Comparison of ENCODE assay signal across 7 mouse cellular contexts in genomic region chr13:50059054-50059453, GRCm38 (mm10).
A peak's percentile ranks its signal among the peaks of the same experiment; 100 is the strongest.
DNase-seq lines count a peak whose midpoint lies in the region; ATAC-seq and TF ChIP-seq lines count a peak whose summit lies in the region.
"Not testable (repeated sequence)": the region's sequence is repeated elsewhere in the genome, so short reads cannot be mapped to it uniquely, and the experiment has no call there.

No protein-coding gene starts in this region.

- H3K79me3 ChIP-seq in C2C12 (ENCODE audit: low read depth): not testable (repeated sequence)

- not testable (repeated sequence) for TF ChIP-seq EP300 in liver, postnatal 0 days (IDR thresholded peaks at IDR 0.05; ENCODE audit: low read depth)

- H3K27ac ChIP-seq in forebrain, embryonic 10.5 days; heart, embryonic 10.5 days; liver, adult 2 months (replicated peaks; ENCODE audit: insufficient read depth, low read depth, low read length); liver, postnatal 0 days (ENCODE audit: low read depth): not testable (repeated sequence)

- 87% methylated on average over 2 of the region's 2 CpGs for WGBS in forebrain, embryonic 10.5 days
- 80% methylated on average over 2 of the region's 2 CpGs for WGBS in heart, embryonic 10.5 days
- WGBS in liver, adult 2 months: 27% methylated on average over 2 of the region's 2 CpGs
- 58% methylated on average over 2 of the region's 2 CpGs for WGBS in liver, postnatal 0 days (ENCODE audit: insufficient replicate concordance)

- ATAC-seq in liver, postnatal 0 days: peak; percentile 54

- H3K27me3 ChIP-seq in C2C12 (ENCODE audit: control insufficient read depth, insufficient read depth, insufficient read length); forebrain, embryonic 10.5 days (ENCODE audit: poor library complexity, severe bottlenecking); heart, embryonic 10.5 days (ENCODE audit: insufficient read depth, poor library complexity, severe bottlenecking); liver, adult 2 months (ENCODE audit: control insufficient read depth, insufficient read depth, low read length); liver, postnatal 0 days (ENCODE audit: insufficient read depth, low read length); myocyte (ENCODE audit: control insufficient read depth, insufficient read depth, insufficient read length): not testable (repeated sequence)

- not testable (repeated sequence) for H3ac ChIP-seq in C2C12 (ENCODE audit: control insufficient read depth, insufficient read length, low read depth); myocyte (ENCODE audit: control insufficient read depth, insufficient read length)

- H3K4me3 ChIP-seq in C2C12 (ENCODE audit: insufficient read depth, poor library complexity, severe bottlenecking); forebrain, embryonic 10.5 days; heart, embryonic 10.5 days; liver, adult 2 months (ENCODE audit: insufficient read depth, low read depth, low read length); liver, postnatal 0 days (ENCODE audit: low read depth, low read length); myocyte: not testable (repeated sequence)

- DNase-seq in forebrain, embryonic 10.5 days (ENCODE audit: extremely low spot score, low spot score): peak; percentile 4
- DNase-seq in heart, adult 11 months: peak; percentile 56
- DNase-seq in heart, embryonic 10.5 days (ENCODE audit: low spot score): peak; percentile 31
- peak; percentile 26 for DNase-seq in liver, adult 2 months (ENCODE audit: extremely low read depth, low read depth, low spot score)
- peak; percentile 9 for DNase-seq in liver, postnatal 0 days

- H3K9me3 ChIP-seq in forebrain, embryonic 10.5 days; heart, embryonic 10.5 days; liver, postnatal 0 days (ENCODE audit: low read length): not testable (repeated sequence)

- H3K79me2 ChIP-seq in C2C12 (ENCODE audit: control insufficient read depth, insufficient read depth); liver, adult 2 months (ENCODE audit: control insufficient read depth, insufficient read depth, low read length); myocyte (ENCODE audit: control insufficient read depth, insufficient read depth): not testable (repeated sequence)

- TF ChIP-seq CTCF in C2C12 (IDR thresholded peaks at IDR 0.05; ENCODE audit: control insufficient read depth, insufficient read depth, insufficient read length); liver, adult 2 months (IDR thresholded peaks at IDR 0.05; ENCODE audit: low read depth, low read length); liver, postnatal 0 days (IDR thresholded peaks at IDR 0.05; ENCODE audit: low read depth): not testable (repeated sequence)

- H3K4me2 ChIP-seq in liver, postnatal 0 days (ENCODE audit: low read depth, low read length); myocyte (ENCODE audit: low read depth): not testable (repeated sequence)

- H3K4me1 ChIP-seq in forebrain, embryonic 10.5 days; heart, embryonic 10.5 days; liver, adult 2 months (ENCODE audit: control insufficient read depth, insufficient read depth, low read length); liver, postnatal 0 days (ENCODE audit: insufficient read depth): not testable (repeated sequence)

- not testable (repeated sequence) for H3K9ac ChIP-seq in liver, adult 2 months (ENCODE audit: low read depth, low read length); liver, postnatal 0 days (replicated peaks)

- TF ChIP-seq POLR2A in liver, adult 2 months (IDR thresholded peaks at IDR 0.05; ENCODE audit: extremely low read depth, insufficient read depth, low read length); myocyte (IDR thresholded peaks at IDR 0.05; ENCODE audit: insufficient read length, low read depth): not testable (repeated sequence)

- not testable (repeated sequence) for H3K36me3 ChIP-seq in C2C12 (ENCODE audit: control insufficient read depth, insufficient read depth); forebrain, embryonic 10.5 days (replicated peaks); heart, embryonic 10.5 days; liver, adult 2 months (ENCODE audit: control insufficient read depth, insufficient read depth, low read length); liver, postnatal 0 days (replicated peaks; ENCODE audit: insufficient read depth, low read length); myocyte (ENCODE audit: control insufficient read depth, insufficient read depth)

TF ChIP-seq in C2C12, 6 proteins besides CTCF, POLR2A, EP300 and RAD21:
- peak; percentile 57 for TF ChIP-seq MYOD1 (IDR thresholded peaks at IDR 0.05; ENCODE audit: control insufficient read depth, insufficient read length, low read depth)

TF ChIP-seq in myocyte, 11 proteins besides CTCF, POLR2A, EP300 and RAD21:
- TF ChIP-seq MYOG (IDR thresholded peaks at IDR 0.05; ENCODE audit: control insufficient read depth in 1 of 3, insufficient read depth in 1 of 3, insufficient read length in 2 of 3, low read depth in 2 of 3): peak in 1 of 3 experiments; percentile 32
- peak; percentile 11 to 71 (median 23) for TF ChIP-seq MYOD1 (IDR thresholded peaks at IDR 0.05; ENCODE audit: control insufficient read depth in 1 of 3, insufficient read length in 2 of 3, low read depth in 2 of 3)
TF ChIP-seq in myocyte: peak in this region for 2; not testable (repeated sequence) for 9.

Comparison
In these comparisons a context has a peak if more than half of its experiments do, and no peak if none do; other contexts are left out.
1. DNase-seq: peak in every context shown above with its lines; median percentile 56 in heart, adult 11 months; 31 in heart, embryonic 10.5 days; 26 in liver, adult 2 months; 9 in liver, postnatal 0 days; 4 in forebrain, embryonic 10.5 days.